Mouse (Mus musculus) liver, postnatal 0 days (tissue): ENCODE data around the gene Fbxo39. TPM values are rescaled to one million over a fixed set of nuclear protein-coding genes. Genes with fewer than 3 reads are reported as not detected.
A peak's percentile ranks its signal among the peaks of the same experiment; 100 is the strongest.

Source experiments
- ATAC-seq: fragments of 200-750 bp; cut with Nextera tagmentation; 2 replicates; pipeline ENCODE4 v1.8.0; 2017; ENCODE audit warnings: mild to moderate bottlenecking, moderate library complexity
- DNase-seq: peaks from one replicate; pipeline ENCODE4 v3.0.0-alpha.2; 2016
- H3K27ac ChIP-seq: fragments of 300-500 bp; sonication (generic); 2 replicates; pipeline ENCODE4 v1.5.1; 2014; ENCODE audit warnings: antibody characterized with exemption, moderate library complexity, mild to moderate bottlenecking, low read depth
- H3K27me3 ChIP-seq: fragments of 300-500 bp; sonication (generic); 2 replicates; pipeline ENCODE4 v1.6.1; 2014; ENCODE audit warnings: low read length, control low read depth, mixed read lengths; ENCODE audit not compliant: insufficient read depth
- H3K36me3 ChIP-seq: fragments of 300-500 bp; sonication (generic); replicated peaks from 2 replicates; pipeline ENCODE4 v1.6.1; 2014; ENCODE audit warnings: mild to moderate bottlenecking, control low read depth, low read length, moderate library complexity, mixed read lengths; ENCODE audit not compliant: insufficient read depth
- H3K4me1 ChIP-seq: fragments of 300-500 bp; sonication (generic); 2 replicates; pipeline ENCODE4 v1.6.1; 2014; ENCODE audit warnings: antibody characterized with exemption, mild to moderate bottlenecking, control low read depth; ENCODE audit not compliant: insufficient read depth
- H3K4me2 ChIP-seq: fragments of 300-500 bp; sonication (generic); 2 replicates; pipeline ENCODE4 v1.6.1; 2014; ENCODE audit warnings: low read depth, mild to moderate bottlenecking, low read length, moderate library complexity, mixed read lengths
- H3K4me3 ChIP-seq: fragments of 300-500 bp; sonication (generic); 2 replicates; pipeline ENCODE4 v1.5.1; 2014; ENCODE audit warnings: low read depth, low read length
- H3K9ac ChIP-seq: fragments of 300-500 bp; sonication (generic); replicated peaks from 2 replicates; pipeline ENCODE4 v1.6.1; 2014; ENCODE audit warnings: mild to moderate bottlenecking, moderate library complexity
- H3K9me3 ChIP-seq: fragments of 300-500 bp; sonication (generic); 2 replicates; pipeline ENCODE4 v1.6.1; 2016; ENCODE audit warnings: mild to moderate bottlenecking, control low read depth, low read length, mixed read lengths
- CTCF ChIP-seq: sonication (generic); IDR thresholded peaks from 2 replicates; pipeline ENCODE4 v1.5.1; 2016; ENCODE audit warnings: antibody characterized with exemption, low read depth
- EP300 ChIP-seq: IDR thresholded peaks from 2 replicates; pipeline ENCODE4 v1.6.1; 2016; ENCODE audit warnings: antibody characterized with exemption, low read depth, mild to moderate bottlenecking
- WGBS: fragments of 180-500 bp; shearing (Covaris S2); extraction: QIAGEN DNeasy Blood & Tissue Kit; methylation state at CpG from one replicate; pipeline ENCODE4 v1.1.7; 2014; ENCODE audit not compliant: insufficient replicate concordance; 5-methylcytosine and 5-hydroxymethylcytosine counted together
- polyA plus RNA-seq: library from polyadenylated mRNA; unstranded; fragments of >200 nt; fragmentation: Nextera tagmentation; extraction: Ambion mirVana; gene quantifications from 2 replicates; pipeline ENCODE4 v1.2.1, GENCODE M21; 2015

Fbxo39 gene
- polyA plus RNA-seq, 1 experiment from 2014 or later, result not detected

DNA sequence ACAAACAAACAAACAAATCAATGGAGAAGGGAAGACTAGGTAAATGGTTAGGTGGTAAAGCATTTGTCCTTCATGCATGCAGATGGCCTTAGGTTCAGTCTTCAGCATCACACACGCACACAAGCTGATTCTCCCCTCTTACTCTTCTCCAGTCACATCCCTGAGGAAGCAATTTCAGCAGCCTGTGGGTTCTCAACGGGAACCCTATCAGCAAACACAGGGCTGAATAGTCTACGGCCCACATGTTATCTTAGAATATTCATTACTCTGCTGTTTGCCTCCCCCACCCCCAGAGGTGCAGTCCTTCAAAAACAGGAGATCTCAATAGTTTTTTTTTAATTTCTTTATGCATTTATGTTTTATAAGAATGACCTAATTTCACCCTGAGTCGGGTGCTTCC lies 3.8 kb upstream of the Fbxo39 start:
- ATAC-seq, result no peak

GRCm38 (mm10) chr11:72311355-72312001 lies 2.8 kb upstream of the Fbxo39 start:
- H3K4me3 ChIP-seq, result no peak overlapping the region
- ATAC-seq, result no peak

More for the DNA sequence above, 3.8 kb upstream of the Fbxo39 start:
- H3K36me3 ChIP-seq, result peaks cover 14% of the 10 kb centered on the region
- no peak for TF ChIP-seq CTCF
- TF ChIP-seq EP300, result no peak
- no peak overlapping the region for H3K9ac ChIP-seq
- DNase-seq, result no peak
- H3K4me2 ChIP-seq, result no peak overlapping the region
- no peaks in the 10 kb centered on the region for H3K9me3 ChIP-seq
- no peak overlapping the region for H3K27ac ChIP-seq
- H3K4me1 ChIP-seq, result no peaks in the 10 kb centered on the region; the same call in 1 of the 2 replicates
- H3K4me3 ChIP-seq, result no peak overlapping the region
- WGBS, result 61% methylated on average over 4 of the region's 4 CpGs
- H3K27me3 ChIP-seq, result peaks cover 21% of the 10 kb centered on the region

DNA sequence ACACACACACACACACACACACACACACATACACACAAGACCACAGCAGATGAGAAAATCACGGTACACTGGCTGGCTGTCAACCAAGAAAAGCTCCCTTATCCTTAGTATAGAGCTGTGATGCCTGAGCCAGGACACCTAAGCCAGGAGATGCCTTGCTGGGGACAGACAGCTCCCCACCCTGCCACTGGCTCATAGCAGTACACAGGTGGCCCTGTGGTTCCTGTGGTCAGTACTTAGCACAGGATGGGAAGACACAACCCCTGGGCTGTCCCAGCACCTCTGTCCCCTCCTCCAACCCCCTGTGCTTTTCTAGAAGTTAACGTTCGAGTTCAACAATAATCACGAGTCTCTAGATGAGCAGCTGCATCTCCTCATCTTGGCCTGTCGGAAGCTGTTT lies 3.8 kb downstream of the Fbxo39 start:
- H3K9ac ChIP-seq, result no peak overlapping the region
- no peaks in the 10 kb centered on the region for H3K9me3 ChIP-seq
- H3K4me2 ChIP-seq, result no peak overlapping the region
- DNase-seq, result no peak
- peaks cover 23% of the 10 kb centered on the region for H3K27me3 ChIP-seq
- TF ChIP-seq CTCF (no peak), EP300 (no peak)
- ATAC-seq, result no peak
- H3K4me3 ChIP-seq, result no peak overlapping the region
- no peaks in the 10 kb centered on the region for H3K36me3 ChIP-seq
- H3K4me1 ChIP-seq, result no peaks in the 10 kb centered on the region
- 65% methylated on average over 5 of the region's 5 CpGs for WGBS
- H3K27ac ChIP-seq, result no peak overlapping the region

More at GRCm38 (mm10) chr11:72311355-72312001, 2.8 kb upstream of the Fbxo39 start:
- no peak overlapping the region for H3K4me2 ChIP-seq
- H3K27me3 ChIP-seq, result peaks cover 23% of the 10 kb centered on the region
- TF ChIP-seq EP300 (no peak), CTCF (no peak)
- 77% methylated on average over 10 of the region's 10 CpGs for WGBS
- H3K4me1 ChIP-seq, result no peaks in the 10 kb centered on the region; the same call in 1 of the 2 replicates
- no peak for DNase-seq
- no peak overlapping the region for H3K27ac ChIP-seq
- no peak overlapping the region for H3K9ac ChIP-seq
- no peaks in the 10 kb centered on the region for H3K9me3 ChIP-seq
- H3K36me3 ChIP-seq, result peaks cover 14% of the 10 kb centered on the region

- no peak for DNase-seq
- no peak for ATAC-seq
- no peaks in the 10 kb centered on the region for H3K27me3 ChIP-seq
- TF ChIP-seq EP300 (no peak), CTCF (peak; percentile 52)
- no peak overlapping the region for H3K4me2 ChIP-seq
- no peaks in the 10 kb centered on the region for H3K36me3 ChIP-seq
- H3K9ac ChIP-seq, result no peak overlapping the region
- WGBS, result 63% methylated on average over 3 of the region's 3 CpGs
- H3K4me1 ChIP-seq, result no peaks in the 10 kb centered on the region
- H3K9me3 ChIP-seq, result no peaks in the 10 kb centered on the region
- H3K4me3 ChIP-seq, result no peak overlapping the region
- H3K27ac ChIP-seq, result no peak overlapping the region
Measured at GRCm38 (mm10) chr11:72324431-72324830, 10.2 kb downstream of the Fbxo39 start.

- H3K9ac ChIP-seq, result no peak overlapping the region
- H3K4me3 ChIP-seq, result no peak overlapping the region
- no peak for TF ChIP-seq CTCF
- no peak for TF ChIP-seq EP300
- no peaks in the 10 kb centered on the region for H3K9me3 ChIP-seq
- no peak for ATAC-seq
- no peaks in the 10 kb centered on the region for H3K27me3 ChIP-seq
- no peaks in the 10 kb centered on the region for H3K36me3 ChIP-seq
- no peaks in the 10 kb centered on the region for H3K4me1 ChIP-seq
- no peak overlapping the region for H3K27ac ChIP-seq
- WGBS, result 68% methylated on average over 4 of the region's 4 CpGs
- DNase-seq, result no peak
- no peak overlapping the region for H3K4me2 ChIP-seq
Measured at GRCm38 (mm10) chr11:72325701-72326100, 11.5 kb downstream of the Fbxo39 start.

GRCm38 (mm10) chr11:72332951-72333667 lies 18.9 kb downstream of the Fbxo39 start:
- Histone ChIP-seq H3K36me3 (no peaks in the 10 kb centered on the region), H3K9ac (no peak overlapping the region), H3K4me1 (no peaks in the 10 kb centered on the region), H3K9me3 (no peaks in the 10 kb centered on the region), H3K27me3 (no peaks in the 10 kb centered on the region), H3K27ac (no peak overlapping the region), H3K4me3 (no peak overlapping the region), H3K4me2 (no peak overlapping the region)
- TF ChIP-seq CTCF, result no peak
- TF ChIP-seq EP300, result no peak
- 76% methylated on average over 9 of the region's 9 CpGs for WGBS
- ATAC-seq (no peak), DNase-seq (no peak)
